Mouse (Mus musculus): ENCODE measurements around the gene Cntnap2. TPM values are rescaled to one million over a fixed set of nuclear protein-coding genes. Genes with fewer than 3 reads are reported as not detected.

Gene Cntnap2
- polyA plus RNA-seq (2014; fragmentation: Nextera tagmentation; extraction: Ambion mirVana), result 14.1 and 19.5 TPM in 2 replicates

- H3K9ac ChIP-seq (ENCODE audit: low read depth, low read length), result peak within 1 kb of the TSS; percentile 62
These were observed at the start of gene Cntnap2 for GRCm38 (mm10) chr6:45059091-45059490. Gene Cntnap2 (plus strand): TSS chr6:45059357.

GRCm38 (mm10) chr6:45026011-45026682, 33.0 kb upstream of the Cntnap2 start:
- peak; percentile 75 for DNase-seq (ENCODE audit: low spot score)
- H3K4me2 ChIP-seq (replicated peaks; ENCODE audit: low read depth, low read length), result no peak overlapping the region
- peak; percentile 84 for ATAC-seq (ENCODE audit: low FRiP score)
- H3K27ac ChIP-seq (ENCODE audit: low read depth, low read length), result no peak overlapping the region
- no peaks in the 10 kb centered on the region for H3K36me3 ChIP-seq (ENCODE audit: control insufficient read depth, insufficient read depth, low read length)
- H3K4me1 ChIP-seq (replicated peaks; ENCODE audit: control insufficient read depth, insufficient read depth, low read length), result no peaks in the 10 kb centered on the region
- H3K9me3 ChIP-seq (ENCODE audit: control insufficient read depth, low read length), result no peaks in the 10 kb centered on the region
- H3K27me3 ChIP-seq (ENCODE audit: control insufficient read depth, insufficient read depth, low read length), result no peaks in the 10 kb centered on the region
- 35% methylated on average over 9 of the region's 9 CpGs for WGBS
- H3K4me3 ChIP-seq (ENCODE audit: low read depth, low read length), result no peak overlapping the region
- no peak overlapping the region for H3K9ac ChIP-seq (ENCODE audit: low read depth, low read length)

More at GRCm38 (mm10) chr6:45059091-45059490, at the start of gene Cntnap2:
- peak; percentile 88 for DNase-seq (ENCODE audit: low spot score)
- Histone ChIP-seq H3K36me3 (ENCODE audit: control insufficient read depth, insufficient read depth, low read length) (no peaks in the 10 kb centered on the region), H3K4me1 (replicated peaks; ENCODE audit: control insufficient read depth, insufficient read depth, low read length) (0 out of 2 replicates have a peak, but pooled peaks cover 2% of the 10 kb centered on the region), H3K4me2 (replicated peaks; ENCODE audit: low read depth, low read length) (peak within 1 kb of the TSS; percentile 60), H3K9me3 (ENCODE audit: control insufficient read depth, low read length) (no peaks in the 10 kb centered on the region), H3K27me3 (ENCODE audit: control insufficient read depth, insufficient read depth, low read length) (no peaks in the 10 kb centered on the region), H3K4me3 (ENCODE audit: low read depth, low read length) (peak within 1 kb of the TSS; percentile 41), H3K27ac (ENCODE audit: low read depth, low read length) (peak within 1 kb of the TSS; percentile 24; the same call in 1 of the 2 replicates)
- peak; percentile 68 for ATAC-seq (ENCODE audit: low FRiP score)
- WGBS, result 10% methylated on average over 8 of the region's 8 CpGs

DNA sequence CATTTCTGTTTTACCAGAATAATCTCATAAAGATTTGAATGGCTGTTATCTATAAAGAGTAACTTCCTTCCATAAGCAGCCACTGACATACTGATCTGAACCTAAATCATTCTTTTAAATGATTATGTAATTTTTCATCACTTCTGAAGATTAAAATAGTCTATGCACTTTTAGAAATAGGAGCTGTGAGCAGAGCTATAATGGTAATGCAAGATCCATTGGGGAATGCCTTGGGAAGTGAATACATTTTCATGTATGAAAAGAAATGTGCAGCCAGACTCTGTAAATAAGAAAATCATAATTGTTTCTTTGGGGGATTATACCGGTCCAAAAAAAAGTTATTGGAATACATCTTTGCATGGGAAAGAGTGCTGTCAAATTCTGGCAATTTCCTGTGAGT, 19.7 kb upstream of the Cntnap2 start:
- H3K27me3 ChIP-seq (ENCODE audit: control insufficient read depth, insufficient read depth, low read length), result no peaks in the 10 kb centered on the region
- H3K36me3 ChIP-seq (ENCODE audit: control insufficient read depth, insufficient read depth, low read length), result no peaks in the 10 kb centered on the region
- no peak overlapping the region for H3K27ac ChIP-seq (ENCODE audit: low read depth, low read length)
- no peak for DNase-seq (ENCODE audit: low spot score)
- H3K4me3 ChIP-seq (ENCODE audit: low read depth, low read length), result no peak overlapping the region
- no peak overlapping the region for H3K4me2 ChIP-seq (replicated peaks; ENCODE audit: low read depth, low read length)
- no peak for ATAC-seq (ENCODE audit: low FRiP score)
- no peaks in the 10 kb centered on the region for H3K9me3 ChIP-seq (ENCODE audit: control insufficient read depth, low read length)
- 76% methylated on average over 1 of the region's 1 CpGs for WGBS
- H3K4me1 ChIP-seq (replicated peaks; ENCODE audit: control insufficient read depth, insufficient read depth, low read length), result no peaks in the 10 kb centered on the region
- H3K9ac ChIP-seq (ENCODE audit: low read depth, low read length), result no peak overlapping the region

DNA sequence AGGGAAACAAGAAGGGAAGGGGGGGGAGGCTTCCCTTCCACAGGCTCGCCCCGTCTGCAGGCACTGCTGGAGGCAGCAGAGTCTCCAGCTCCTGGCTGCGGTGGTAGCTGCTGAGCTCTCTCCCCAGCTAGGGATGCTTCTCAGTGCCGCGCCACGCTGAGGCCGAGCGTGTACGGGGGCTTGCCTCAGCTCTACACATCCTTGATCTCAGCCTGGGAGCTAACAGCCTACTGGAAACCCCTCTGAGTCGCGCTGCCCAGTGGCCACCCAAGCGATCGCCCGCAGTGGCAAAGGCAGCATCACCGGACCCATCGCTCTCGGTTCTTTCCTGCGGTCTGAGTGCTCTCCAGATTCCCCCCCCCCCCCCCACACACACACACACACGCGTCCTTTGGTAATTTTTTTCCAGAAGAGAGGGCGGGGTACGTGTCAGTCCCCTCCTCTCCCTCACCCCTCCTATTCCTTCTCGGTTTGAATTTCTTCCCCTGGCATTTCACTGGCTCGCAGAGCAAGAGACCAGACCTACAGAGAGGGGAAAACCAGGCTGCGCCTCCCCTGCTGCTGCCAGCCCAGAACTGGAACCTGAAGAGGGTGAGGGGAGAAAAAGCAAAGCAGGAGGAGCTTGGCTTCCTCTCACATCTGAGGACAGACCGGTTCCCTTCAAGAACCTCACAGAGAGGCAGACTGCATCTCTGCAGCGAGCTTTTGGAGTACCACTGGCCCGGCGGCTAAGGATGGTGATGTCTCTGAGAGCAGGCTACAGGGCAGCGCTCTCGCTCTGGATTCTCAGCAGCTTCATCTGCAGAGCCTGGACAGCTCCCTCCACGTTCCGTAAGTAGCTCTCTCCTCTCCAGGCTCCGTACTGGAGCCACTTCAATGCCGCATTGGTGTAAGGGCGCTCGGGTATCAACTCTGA, 657 bp downstream of the Cntnap2 start:
- no peaks in the 10 kb centered on the region for H3K9me3 ChIP-seq (ENCODE audit: control insufficient read depth, low read length)
- DNase-seq (ENCODE audit: low spot score) (peak; percentile 58), ATAC-seq (ENCODE audit: low FRiP score) (peak; percentile 87)
- H3K4me2 ChIP-seq (replicated peaks; ENCODE audit: low read depth, low read length), result peak overlapping the region; percentile 60
- 0 out of 2 replicates have a peak, but pooled peaks cover 2% of the 10 kb centered on the region for H3K4me1 ChIP-seq (replicated peaks; ENCODE audit: control insufficient read depth, insufficient read depth, low read length)
- peak overlapping the region; percentile 24; the same call in 1 of the 2 replicates for H3K27ac ChIP-seq (ENCODE audit: low read depth, low read length)
- H3K4me3 ChIP-seq (ENCODE audit: low read depth, low read length), result peak overlapping the region; percentile 41
- no peaks in the 10 kb centered on the region for H3K36me3 ChIP-seq (ENCODE audit: control insufficient read depth, insufficient read depth, low read length)
- H3K9ac ChIP-seq (ENCODE audit: low read depth, low read length), result peak overlapping the region; percentile 62
- H3K27me3 ChIP-seq (ENCODE audit: control insufficient read depth, insufficient read depth, low read length), result no peaks in the 10 kb centered on the region
- WGBS, result 2% methylated on average over 31 of the region's 37 CpGs

DNA sequence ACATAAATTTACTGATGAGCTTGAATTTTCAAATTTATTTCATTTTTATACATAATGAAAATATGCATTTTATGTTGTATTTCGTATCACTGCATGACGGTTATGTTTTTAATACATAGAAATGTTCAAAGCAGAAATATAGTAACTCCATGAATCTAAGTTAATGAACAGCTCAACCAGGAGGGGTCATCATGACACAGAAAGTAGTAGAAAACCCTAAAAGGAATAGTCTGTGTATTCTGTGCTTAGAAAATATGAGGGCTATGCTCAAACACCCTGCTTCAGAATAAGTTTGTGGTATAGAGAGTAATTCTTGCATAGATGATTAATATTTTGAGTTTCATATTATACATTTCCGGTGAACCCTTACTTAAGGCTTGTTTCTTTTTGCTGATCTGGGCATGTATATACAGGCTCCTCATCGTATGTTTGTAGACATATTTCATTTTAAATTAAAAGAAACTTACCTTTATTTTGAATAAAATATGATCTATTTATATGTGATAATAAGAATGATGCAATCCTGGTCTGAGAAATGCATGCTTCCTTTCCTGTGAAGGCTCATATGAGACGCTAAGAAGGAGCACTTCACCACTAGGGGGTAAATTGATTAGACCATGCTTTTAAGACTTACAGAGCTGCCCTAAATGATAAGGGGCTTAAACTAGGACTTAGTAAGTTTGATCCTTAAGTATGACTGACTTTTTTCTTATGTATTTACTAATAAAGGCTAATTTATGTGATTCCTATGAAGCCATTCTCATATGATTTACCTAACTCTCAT, 3.2 kb downstream of the Cntnap2 start:
- DNase-seq (ENCODE audit: low spot score) (no peak), ATAC-seq (ENCODE audit: low FRiP score) (no peak)
- H3K27ac ChIP-seq (ENCODE audit: low read depth, low read length), result no peak overlapping the region
- H3K4me3 ChIP-seq (ENCODE audit: low read depth, low read length), result no peak overlapping the region
- H3K9me3 ChIP-seq (ENCODE audit: control insufficient read depth, low read length), result no peaks in the 10 kb centered on the region
- no peaks in the 10 kb centered on the region for H3K27me3 ChIP-seq (ENCODE audit: control insufficient read depth, insufficient read depth, low read length)
- no peaks in the 10 kb centered on the region for H3K36me3 ChIP-seq (ENCODE audit: control insufficient read depth, insufficient read depth, low read length)
- H3K9ac ChIP-seq (ENCODE audit: low read depth, low read length), result no peak overlapping the region
- WGBS, result 78% methylated on average over 5 of the region's 5 CpGs
- H3K4me2 ChIP-seq (replicated peaks; ENCODE audit: low read depth, low read length), result no peak overlapping the region
- 0 out of 2 replicates have a peak, but pooled peaks cover 2% of the 10 kb centered on the region for H3K4me1 ChIP-seq (replicated peaks; ENCODE audit: control insufficient read depth, insufficient read depth, low read length)

- H3K4me3 ChIP-seq (ENCODE audit: low read depth, low read length), result no peak overlapping the region
- H3K9ac ChIP-seq (ENCODE audit: low read depth, low read length), result no peak overlapping the region
- H3K4me1 ChIP-seq (replicated peaks; ENCODE audit: control insufficient read depth, insufficient read depth, low read length), result no peaks in the 10 kb centered on the region
- H3K27ac ChIP-seq (ENCODE audit: low read depth, low read length), result no peak overlapping the region
- no peaks in the 10 kb centered on the region for H3K9me3 ChIP-seq (ENCODE audit: control insufficient read depth, low read length)
- DNase-seq (ENCODE audit: low spot score), result no peak
- no peak for ATAC-seq (ENCODE audit: low FRiP score)
- H3K27me3 ChIP-seq (ENCODE audit: control insufficient read depth, insufficient read depth, low read length), result no peaks in the 10 kb centered on the region
- no peaks in the 10 kb centered on the region for H3K36me3 ChIP-seq (ENCODE audit: control insufficient read depth, insufficient read depth, low read length)
- 81% methylated on average over 1 of the region's 1 CpGs for WGBS
- no peak overlapping the region for H3K4me2 ChIP-seq (replicated peaks; ENCODE audit: low read depth, low read length)
These were observed 29.1 kb downstream of the Cntnap2 start for GRCm38 (mm10) chr6:45088304-45088703.

DNA sequence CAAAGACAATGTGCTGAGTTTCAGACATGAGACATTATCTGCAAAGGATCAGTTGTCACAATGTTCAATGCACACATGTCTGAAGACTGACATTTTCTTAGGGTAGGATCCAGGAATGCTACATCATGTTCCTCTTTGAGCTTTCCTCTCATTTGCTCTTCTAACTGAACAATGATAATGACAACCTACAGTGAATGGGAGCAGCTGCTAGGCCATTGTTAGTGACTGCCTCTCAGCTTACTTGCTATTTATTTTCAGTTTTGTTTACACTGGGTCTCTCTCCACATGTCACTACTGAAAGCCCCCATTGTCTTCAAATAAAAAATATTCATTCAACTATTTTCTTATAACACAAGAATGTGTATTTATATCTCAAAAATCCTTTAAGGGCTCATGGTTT, 54.5 kb downstream of the Cntnap2 start:
- H3K4me2 ChIP-seq (replicated peaks; ENCODE audit: low read depth, low read length), result no peak overlapping the region
- ATAC-seq (ENCODE audit: low FRiP score) (no peak), DNase-seq (ENCODE audit: low spot score) (no peak)
- no peak overlapping the region for H3K4me3 ChIP-seq (ENCODE audit: low read depth, low read length)
- no peak overlapping the region for H3K9ac ChIP-seq (ENCODE audit: low read depth, low read length)
- H3K9me3 ChIP-seq (ENCODE audit: control insufficient read depth, low read length), result no peaks in the 10 kb centered on the region
- H3K4me1 ChIP-seq (replicated peaks; ENCODE audit: control insufficient read depth, insufficient read depth, low read length), result no peaks in the 10 kb centered on the region
- no peak overlapping the region for H3K27ac ChIP-seq (ENCODE audit: low read depth, low read length)
- no peaks in the 10 kb centered on the region for H3K27me3 ChIP-seq (ENCODE audit: control insufficient read depth, insufficient read depth, low read length)
- H3K36me3 ChIP-seq (ENCODE audit: control insufficient read depth, insufficient read depth, low read length), result no peaks in the 10 kb centered on the region

DNA sequence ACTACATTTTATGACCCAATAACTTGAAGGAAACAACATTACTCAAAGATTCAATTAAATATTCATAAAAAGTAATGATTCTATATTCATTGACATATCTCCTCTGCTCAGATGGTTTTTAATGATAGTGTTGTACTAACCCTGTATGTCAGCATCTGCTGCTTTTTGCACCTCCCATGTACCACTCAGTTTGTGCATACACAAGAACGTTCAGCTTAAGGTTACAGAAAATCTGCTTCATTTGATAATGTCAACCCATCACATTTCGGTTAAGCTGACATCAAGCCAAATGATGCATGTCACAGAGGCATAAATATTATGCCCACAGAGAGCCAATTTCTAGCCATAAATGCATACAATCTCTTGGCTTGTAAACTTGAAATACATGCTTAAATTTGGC, 85.7 kb downstream of the Cntnap2 start:
- no peak overlapping the region for H3K4me3 ChIP-seq (ENCODE audit: low read depth, low read length)
- H3K27me3 ChIP-seq (ENCODE audit: control insufficient read depth, insufficient read depth, low read length), result no peaks in the 10 kb centered on the region
- no peak overlapping the region for H3K9ac ChIP-seq (ENCODE audit: low read depth, low read length)
- no peaks in the 10 kb centered on the region for H3K4me1 ChIP-seq (replicated peaks; ENCODE audit: control insufficient read depth, insufficient read depth, low read length)
- H3K9me3 ChIP-seq (ENCODE audit: control insufficient read depth, low read length), result no peaks in the 10 kb centered on the region
- no peak overlapping the region for H3K4me2 ChIP-seq (replicated peaks; ENCODE audit: low read depth, low read length)
- H3K27ac ChIP-seq (ENCODE audit: low read depth, low read length), result no peak overlapping the region
- no peaks in the 10 kb centered on the region for H3K36me3 ChIP-seq (ENCODE audit: control insufficient read depth, insufficient read depth, low read length)
- WGBS, result 72% methylated on average over 2 of the region's 2 CpGs
- DNase-seq (ENCODE audit: low spot score) (no peak), ATAC-seq (ENCODE audit: low FRiP score) (no peak)

All from hindbrain, embryonic 11.5 days (tissue).